Mouse (Mus musculus) midbrain, postnatal 0 days (tissue): ENCODE results near the gene Actr6. TPM values are rescaled to one million over a fixed set of nuclear protein-coding genes. Genes with fewer than 3 reads are reported as not detected.
"Not testable (repeated sequence)": the region's sequence is repeated elsewhere in the genome, so short reads cannot be mapped to it uniquely, and the experiment has no call there.

Source experiments
- ATAC-seq: fragments of 200-750 bp; cut with Nextera tagmentation; 2 replicates; pipeline ENCODE4 v1.8.0; 2017; ENCODE audit warnings: moderate number of reproducible peaks, mild to moderate bottlenecking, moderate TSS enrichment, moderate library complexity; ENCODE audit not compliant: low FRiP score
- DNase-seq: peaks from one replicate; pipeline ENCODE4 v3.0.0-alpha.2; 2015; ENCODE audit warnings: low spot score
- H3K27ac ChIP-seq: fragments of 300-500 bp; sonication (generic); 2 replicates; pipeline ENCODE4 v1.5.1; 2014; ENCODE audit warnings: low read depth, mild to moderate bottlenecking, low read length, mixed read lengths
- H3K27me3 ChIP-seq: fragments of 300-500 bp; sonication (generic); 2 replicates; pipeline ENCODE4 v1.6.1; 2014; ENCODE audit warnings: low read length, control low read depth, mixed read lengths; ENCODE audit not compliant: insufficient read depth
- H3K36me3 ChIP-seq: fragments of 300-500 bp; sonication (generic); 2 replicates; pipeline ENCODE4 v1.6.1; 2014; ENCODE audit warnings: low read length, control low read depth, mixed read lengths; ENCODE audit not compliant: insufficient read depth
- H3K4me1 ChIP-seq: fragments of 300-500 bp; sonication (generic); 2 replicates; pipeline ENCODE4 v1.6.1; 2014; ENCODE audit warnings: mild to moderate bottlenecking, control low read depth, antibody characterized with exemption, low read length, mixed read lengths; ENCODE audit not compliant: insufficient read depth
- H3K4me2 ChIP-seq: fragments of 300-500 bp; sonication (generic); 2 replicates; pipeline ENCODE4 v1.6.1; 2014; ENCODE audit warnings: low read depth, mild to moderate bottlenecking, low read length, mixed read lengths; ENCODE audit not compliant: poor library complexity, severe bottlenecking
- H3K4me3 ChIP-seq: fragments of 300-500 bp; sonication (generic); 2 replicates; pipeline ENCODE4 v1.5.1; 2014; ENCODE audit warnings: low read depth, mild to moderate bottlenecking, low read length, moderate library complexity
- H3K9ac ChIP-seq: fragments of 300-500 bp; sonication (generic); replicated peaks from 2 replicates; pipeline ENCODE4 v1.6.1; 2014; ENCODE audit warnings: mild to moderate bottlenecking, low read length, moderate library complexity, mixed read lengths; ENCODE audit not compliant: poor library complexity, severe bottlenecking
- H3K9me3 ChIP-seq: fragments of 300-500 bp; sonication (generic); 2 replicates; pipeline ENCODE4 v1.6.1; 2016; ENCODE audit warnings: low read length, control low read depth
- CTCF ChIP-seq: IDR thresholded peaks from 2 replicates; pipeline ENCODE4 v1.5.1; 2016; ENCODE audit warnings: antibody characterized with exemption, mild to moderate bottlenecking
- WGBS: fragments of 180-500 bp; shearing (Covaris S2); extraction: QIAGEN DNeasy Blood & Tissue Kit; methylation state at CpG from one replicate; pipeline ENCODE4 v1.1.7; 2014; 5-methylcytosine and 5-hydroxymethylcytosine counted together
- polyA plus RNA-seq: library from polyadenylated mRNA; unstranded; fragments of >200 nt; fragmentation: Nextera tagmentation; extraction: Ambion mirVana; gene quantifications from 2 replicates; pipeline ENCODE4 v1.2.1, GENCODE M21; 2015
- total RNA-seq: library from RNA; depleted of rRNA; stranded (reverse); fragments of >200 nt; gene quantifications from 2 replicates; pipeline ENCODE4 v1.2.3, GENCODE M21; 2014

The Actr6 gene
- total and polyA plus RNA-seq, 2 experiments from 2014 or later = 37.3 to 63.9 TPM

GRCm38 (mm10) chr10:89681706-89682105, 50.4 kb downstream of the Actr6 start:
- no peaks in the 10 kb centered on the region for H3K9me3 ChIP-seq
- ATAC-seq (no peak), DNase-seq (no peak)
- TF ChIP-seq CTCF = no peak
- H3K9ac ChIP-seq = no peak overlapping the region
- H3K4me2 ChIP-seq = no peak overlapping the region
- H3K36me3 ChIP-seq = peaks cover 5% of the 10 kb centered on the region
- 95% methylated on average over 4 of the region's 4 CpGs for WGBS
- H3K27me3 ChIP-seq = no peaks in the 10 kb centered on the region
- H3K4me3 ChIP-seq = no peak overlapping the region
- H3K4me1 ChIP-seq = peaks cover 4% of the 10 kb centered on the region; the same call in 1 of the 2 replicates
- no peak overlapping the region for H3K27ac ChIP-seq

- Histone ChIP-seq H3K4me2 (no peak overlapping the region), H3K9me3 (no peaks in the 10 kb centered on the region), H3K9ac (no peak overlapping the region), H3K36me3 (peaks cover 5% of the 10 kb centered on the region), H3K4me1 (0 out of 2 replicates have a peak, but pooled peaks cover 3% of the 10 kb centered on the region), H3K4me3 (no peak overlapping the region), H3K27me3 (no peaks in the 10 kb centered on the region), H3K27ac (no peak overlapping the region)
- ATAC-seq (no peak), DNase-seq (no peak)
- 94% methylated on average over 3 of the region's 3 CpGs for WGBS
- TF ChIP-seq CTCF = no peak
Measured at GRCm38 (mm10) chr10:89680517-89680916, 51.6 kb downstream of the Actr6 start.

GRCm38 (mm10) chr10:89679448-89679847, 52.6 kb downstream of the Actr6 start:
- 97% methylated on average over 1 of the region's 1 CpGs for WGBS
- ATAC-seq = no peak
- H3K9ac ChIP-seq = no peak overlapping the region
- no peak overlapping the region for H3K4me2 ChIP-seq
- no peak overlapping the region for H3K27ac ChIP-seq
- peaks cover 5% of the 10 kb centered on the region for H3K36me3 ChIP-seq
- TF ChIP-seq CTCF = no peak
- no peaks in the 10 kb centered on the region for H3K27me3 ChIP-seq
- no peak for DNase-seq
- no peak overlapping the region for H3K4me3 ChIP-seq
- H3K4me1 ChIP-seq = 0 out of 2 replicates have a peak, but pooled peaks cover 3% of the 10 kb centered on the region
- H3K9me3 ChIP-seq = no peaks in the 10 kb centered on the region

GRCm38 (mm10) chr10:89678054-89678453, 54.0 kb downstream of the Actr6 start:
- Histone ChIP-seq H3K4me2 (no peak overlapping the region), H3K27ac (no peak overlapping the region), H3K27me3 (no peaks in the 10 kb centered on the region), H3K4me1 (no peaks in the 10 kb centered on the region), H3K9me3 (no peaks in the 10 kb centered on the region), H3K4me3 (no peak overlapping the region), H3K36me3 (peaks cover 5% of the 10 kb centered on the region), H3K9ac (no peak overlapping the region)
- DNase-seq (no peak), ATAC-seq (no peak)
- WGBS = 95% methylated on average over 4 of the region's 4 CpGs
- TF ChIP-seq CTCF = no peak

GRCm38 (mm10) chr10:89676609-89677008, 55.5 kb downstream of the Actr6 start:
- DNase-seq = peak; percentile 18
- no peaks in the 10 kb centered on the region for H3K4me1 ChIP-seq
- TF ChIP-seq CTCF = no peak
- H3K27ac ChIP-seq = no peak overlapping the region
- H3K9ac ChIP-seq = no peak overlapping the region
- H3K4me2 ChIP-seq = no peak overlapping the region
- WGBS = 54% methylated on average over 4 of the region's 4 CpGs
- no peaks in the 10 kb centered on the region for H3K9me3 ChIP-seq
- no peaks in the 10 kb centered on the region for H3K27me3 ChIP-seq
- ATAC-seq = no peak
- peaks cover 9% of the 10 kb centered on the region for H3K36me3 ChIP-seq
- H3K4me3 ChIP-seq = no peak overlapping the region

DNA sequence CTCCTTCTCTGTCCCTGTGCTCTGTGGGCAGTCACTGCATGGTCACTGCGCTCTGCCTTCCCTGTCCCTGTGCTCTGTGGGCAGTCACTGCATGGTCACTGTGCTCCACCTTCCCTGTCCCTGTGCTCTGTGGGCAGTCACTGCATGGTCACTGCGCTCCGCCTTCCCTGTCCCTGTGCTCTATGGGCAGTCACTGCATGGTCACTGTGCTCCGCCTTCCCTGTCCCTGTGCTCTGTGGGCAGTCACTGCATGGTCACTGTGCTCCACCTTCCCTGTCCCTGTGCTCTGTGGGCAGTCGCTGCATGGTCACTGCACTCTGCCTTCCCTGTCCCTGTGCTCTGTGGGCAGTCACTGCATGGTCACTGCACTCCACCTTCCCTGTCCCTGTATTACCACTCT, 61.7 kb downstream of the Actr6 start:
- not testable (repeated sequence) for DNase-seq, ATAC-seq, H3K27me3 ChIP-seq, H3K9me3 ChIP-seq, H3K4me2 ChIP-seq, H3K4me3 ChIP-seq, H3K4me1 ChIP-seq, H3K9ac ChIP-seq, H3K27ac ChIP-seq, H3K36me3 ChIP-seq
- 96% methylated on average over 5 of the region's 5 CpGs for WGBS
